Mouse (Mus musculus): Measurements from ENCODE around the gene Mlst8.

DNA sequence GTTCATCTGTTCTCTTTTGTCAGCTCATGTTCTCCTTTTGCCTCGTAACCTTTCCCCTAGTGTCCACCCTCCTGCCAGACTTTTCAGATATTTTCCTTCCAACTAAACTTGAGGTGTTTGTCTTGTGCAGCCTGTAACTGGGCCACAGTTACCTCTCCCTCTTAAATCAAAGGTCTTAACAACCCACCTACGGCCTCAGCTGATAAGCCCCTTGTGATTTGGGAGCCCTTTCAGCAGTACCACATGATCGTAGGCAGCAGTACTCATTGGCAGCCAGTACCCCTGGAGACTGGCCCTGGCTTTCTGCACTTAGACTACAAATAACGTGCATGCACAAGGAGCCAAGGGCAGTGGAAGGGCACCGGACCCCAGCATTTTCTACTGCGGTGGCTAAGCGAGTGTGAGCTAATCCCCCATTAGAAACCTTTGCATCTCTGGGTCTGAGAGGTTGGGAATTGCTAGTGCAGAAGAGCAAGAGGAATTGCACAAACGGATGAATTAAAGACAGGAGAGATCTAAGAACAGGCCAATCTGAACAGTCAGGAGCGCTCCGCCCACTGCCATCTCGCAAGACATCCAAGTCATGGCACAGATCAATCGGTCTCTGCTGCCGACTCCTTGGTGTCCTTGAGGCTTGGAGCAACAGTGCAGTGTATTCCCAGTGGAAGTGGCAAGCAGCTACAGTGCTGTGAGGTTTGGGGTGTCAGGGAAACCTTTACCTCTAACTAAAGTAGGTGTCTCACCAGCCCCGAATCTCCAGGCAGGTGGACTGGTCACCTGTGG lies 49.5 kb downstream of the Mlst8 start:
- TF ChIP-seq CTCF (IDR thresholded peaks at IDR 0.05; ENCODE audit: low read depth) (no peak), EP300 (IDR thresholded peaks at IDR 0.05; ENCODE audit: low read depth) (no peak)

Data from liver, embryonic 14.5 days (tissue).